Mouse (Mus musculus): Measurements from ENCODE around the gene Tspan18. TPM values are rescaled to one million over a fixed set of nuclear protein-coding genes. Genes with fewer than 3 reads are reported as not detected.

Gene Tspan18
- polyA plus RNA-seq, 1 experiment, result 14.1 TPM

DNA sequence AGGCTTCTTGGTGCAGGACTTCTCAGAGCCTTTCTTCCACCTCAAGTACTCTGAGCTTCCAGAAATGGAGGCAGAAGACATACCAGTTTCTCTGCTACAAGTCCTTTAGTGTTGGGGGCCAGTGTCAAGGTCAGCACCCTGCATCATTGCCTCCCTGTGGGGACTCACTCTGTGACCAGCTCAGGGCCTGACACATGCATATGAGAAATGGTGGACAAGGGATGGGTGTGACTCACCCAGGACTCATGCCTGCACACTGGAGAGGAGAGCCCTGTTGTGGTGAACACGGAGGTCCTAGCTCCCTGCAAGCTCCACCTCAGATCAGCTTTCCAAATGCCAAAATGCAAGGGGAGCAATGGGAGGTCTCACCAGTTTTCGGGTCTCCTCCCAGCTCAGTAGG is 49.7 kb downstream of the Tspan18 start:
- Histone ChIP-seq H3K4me1 (ENCODE audit: control insufficient read depth, insufficient read depth, insufficient read length, low read length) (no peaks in the 10 kb centered on the region), H3K27ac (ENCODE audit: insufficient read depth, low read depth, low read length) (no peak overlapping the region), H3K4me3 (ENCODE audit: low read depth, low read length) (no peak overlapping the region), H3K36me3 (ENCODE audit: control insufficient read depth, insufficient read depth, low read length) (no peaks in the 10 kb centered on the region), H3K27me3 (ENCODE audit: control insufficient read depth, insufficient read depth, low read length) (no peaks in the 10 kb centered on the region)
- WGBS, result 75% methylated on average over 2 of the region's 2 CpGs
- no peak for TF ChIP-seq CTCF (IDR thresholded peaks at IDR 0.05; ENCODE audit: extremely low read depth, insufficient read length, insufficient replicate concordance, low read depth, low read length)
- no peak for TF ChIP-seq POLR2A (IDR thresholded peaks at IDR 0.05; ENCODE audit: low read depth, low read length)

GRCm38 (mm10) chr2:93283481-93284293 is 50.6 kb downstream of the Tspan18 start:
- Histone ChIP-seq H3K27ac (ENCODE audit: insufficient read depth, low read depth, low read length) (no peak overlapping the region), H3K36me3 (ENCODE audit: control insufficient read depth, insufficient read depth, low read length) (no peaks in the 10 kb centered on the region), H3K27me3 (ENCODE audit: control insufficient read depth, insufficient read depth, low read length) (no peaks in the 10 kb centered on the region), H3K4me1 (ENCODE audit: control insufficient read depth, insufficient read depth, insufficient read length, low read length) (no peaks in the 10 kb centered on the region), H3K4me3 (ENCODE audit: low read depth, low read length) (no peak overlapping the region)
- TF ChIP-seq POLR2A (IDR thresholded peaks at IDR 0.05; ENCODE audit: low read depth, low read length) (no peak), CTCF (IDR thresholded peaks at IDR 0.05; ENCODE audit: extremely low read depth, insufficient read length, insufficient replicate concordance, low read depth, low read length) (no peak)
- 77% methylated on average over 7 of the region's 7 CpGs for WGBS

DNA sequence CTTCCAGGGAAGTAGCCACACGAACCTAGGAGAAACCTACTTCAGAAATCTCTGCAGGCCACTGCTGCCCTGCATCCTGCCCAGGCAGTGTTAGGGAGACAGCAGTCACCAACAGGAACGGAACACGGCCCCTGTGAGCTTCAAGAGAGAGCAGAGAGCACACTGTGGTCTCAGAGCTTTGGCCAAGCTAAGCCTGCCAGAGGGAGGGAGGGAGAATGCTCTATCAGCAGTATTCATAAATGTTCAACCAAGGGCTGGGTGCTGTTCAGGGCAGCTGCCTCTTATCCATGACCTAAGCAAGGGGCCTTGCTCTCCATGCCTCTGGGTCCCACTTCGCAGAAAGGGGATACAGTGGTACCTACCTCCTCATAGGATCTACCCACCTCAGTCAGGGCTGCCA is 51.7 kb downstream of the Tspan18 start:
- H3K27ac ChIP-seq (ENCODE audit: insufficient read depth, low read depth, low read length), result no peak overlapping the region
- H3K4me3 ChIP-seq (ENCODE audit: low read depth, low read length), result no peak overlapping the region
- H3K4me1 ChIP-seq (ENCODE audit: control insufficient read depth, insufficient read depth, insufficient read length, low read length), result peaks cover 4% of the 10 kb centered on the region
- no peak for TF ChIP-seq POLR2A (IDR thresholded peaks at IDR 0.05; ENCODE audit: low read depth, low read length)
- TF ChIP-seq CTCF (IDR thresholded peaks at IDR 0.05; ENCODE audit: extremely low read depth, insufficient read length, insufficient replicate concordance, low read depth, low read length), result no peak
- 62% methylated on average over 4 of the region's 4 CpGs for WGBS
- H3K36me3 ChIP-seq (ENCODE audit: control insufficient read depth, insufficient read depth, low read length), result no peaks in the 10 kb centered on the region
- H3K27me3 ChIP-seq (ENCODE audit: control insufficient read depth, insufficient read depth, low read length), result no peaks in the 10 kb centered on the region

DNA sequence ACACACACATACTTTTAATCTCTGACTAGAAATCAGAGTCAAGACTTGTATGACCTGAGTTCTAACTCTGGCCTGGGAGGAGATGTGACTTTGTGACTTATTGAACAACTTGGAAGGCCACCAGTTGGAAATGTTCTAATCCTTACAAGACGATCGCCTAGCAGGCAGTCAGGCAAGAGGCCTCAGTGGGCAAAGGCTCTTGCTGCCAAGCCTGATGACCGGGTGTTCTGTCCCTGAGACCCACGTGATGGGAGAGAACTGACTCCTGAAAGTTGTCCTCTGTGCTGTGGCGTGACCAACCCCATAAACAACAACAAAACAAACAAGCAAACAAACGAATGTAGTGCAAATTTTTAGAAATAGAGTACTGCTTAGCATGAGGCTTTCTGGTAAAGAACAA is 52.8 kb downstream of the Tspan18 start:
- Histone ChIP-seq H3K27ac (ENCODE audit: insufficient read depth, low read depth, low read length) (no peak overlapping the region), H3K4me3 (ENCODE audit: low read depth, low read length) (no peak overlapping the region), H3K4me1 (ENCODE audit: control insufficient read depth, insufficient read depth, insufficient read length, low read length) (peaks cover 5% of the 10 kb centered on the region), H3K27me3 (ENCODE audit: control insufficient read depth, insufficient read depth, low read length) (no peaks in the 10 kb centered on the region), H3K36me3 (ENCODE audit: control insufficient read depth, insufficient read depth, low read length) (no peaks in the 10 kb centered on the region)
- TF ChIP-seq CTCF (IDR thresholded peaks at IDR 0.05; ENCODE audit: extremely low read depth, insufficient read length, insufficient replicate concordance, low read depth, low read length), result no peak
- no peak for TF ChIP-seq POLR2A (IDR thresholded peaks at IDR 0.05; ENCODE audit: low read depth, low read length)
- 71% methylated on average over 6 of the region's 6 CpGs for WGBS

DNA sequence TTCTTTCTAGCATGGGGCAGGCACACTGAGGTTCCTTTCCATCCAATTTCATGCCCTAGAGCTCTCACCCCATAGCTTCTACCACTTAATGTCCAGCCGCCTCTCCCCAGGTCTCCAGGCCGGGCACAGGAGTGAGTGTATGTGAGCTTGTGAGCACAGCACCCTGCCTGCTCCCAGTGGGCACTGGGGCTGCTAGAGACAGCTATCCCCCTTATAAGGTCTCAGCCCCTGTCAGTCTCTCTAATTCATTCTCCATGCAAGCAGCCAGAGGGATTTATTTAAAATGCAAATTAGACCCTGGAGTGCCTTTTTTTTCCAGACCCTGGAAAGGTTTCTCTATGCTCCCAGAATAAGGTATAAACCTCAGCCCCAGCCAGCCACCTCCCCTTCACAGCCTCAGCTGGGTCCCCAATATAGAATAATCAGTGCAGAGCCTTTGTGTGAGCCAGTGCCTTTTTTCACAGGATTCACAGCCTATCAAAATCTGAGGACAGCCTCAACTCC is 54.1 kb downstream of the Tspan18 start:
- peaks cover 5% of the 10 kb centered on the region for H3K4me1 ChIP-seq (ENCODE audit: control insufficient read depth, insufficient read depth, insufficient read length, low read length)

DNA sequence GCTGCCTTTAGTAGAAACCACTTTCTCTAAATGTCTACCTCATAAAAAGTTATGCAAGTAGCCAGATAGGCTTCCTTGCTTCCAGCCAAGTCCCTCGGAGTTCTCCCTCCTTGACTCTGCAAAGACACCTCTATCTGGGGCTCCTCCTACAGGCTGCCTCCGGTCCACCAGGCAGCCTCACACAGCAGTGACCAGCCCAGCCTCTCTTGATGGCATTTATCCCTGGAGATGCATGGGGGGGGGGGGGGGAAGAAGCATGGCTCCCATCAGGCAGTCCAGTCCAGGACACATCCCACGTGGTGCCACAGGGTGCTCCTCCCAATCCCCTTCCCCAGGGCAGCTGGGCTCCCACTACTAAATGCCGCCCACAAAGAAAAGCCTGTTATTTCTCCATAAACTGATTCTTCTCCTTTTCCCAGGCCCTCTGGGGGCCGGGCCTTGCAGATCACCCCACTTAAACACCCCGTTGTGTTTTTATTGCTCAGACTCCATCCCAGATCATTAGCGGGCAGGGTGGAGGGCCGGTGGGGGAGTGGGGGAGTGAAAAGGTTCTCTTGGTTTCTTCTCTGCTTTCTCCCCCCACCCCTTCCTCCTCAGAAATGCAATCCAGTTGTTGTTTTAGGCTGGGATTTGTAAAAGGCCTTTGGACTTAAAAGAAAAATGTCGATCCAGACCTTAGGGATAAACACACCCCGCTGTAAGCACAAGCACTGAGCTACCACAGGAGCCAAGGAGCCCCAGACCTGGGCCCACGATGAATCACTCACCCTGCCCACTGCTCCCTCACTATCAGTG is 55.9 kb downstream of the Tspan18 start:
- Histone ChIP-seq H3K4me3 (ENCODE audit: low read depth, low read length) (no peak overlapping the region), H3K36me3 (ENCODE audit: control insufficient read depth, insufficient read depth, low read length) (no peaks in the 10 kb centered on the region), H3K27me3 (ENCODE audit: control insufficient read depth, insufficient read depth, low read length) (no peaks in the 10 kb centered on the region), H3K4me1 (ENCODE audit: control insufficient read depth, insufficient read depth, insufficient read length, low read length) (peaks cover 5% of the 10 kb centered on the region), H3K27ac (ENCODE audit: insufficient read depth, low read depth, low read length) (peak overlapping the region; percentile 71)
- TF ChIP-seq CTCF (IDR thresholded peaks at IDR 0.05; ENCODE audit: extremely low read depth, insufficient read length, insufficient replicate concordance, low read depth, low read length), result peak; percentile 9; the same call in 1 of the 2 replicates
- TF ChIP-seq POLR2A (IDR thresholded peaks at IDR 0.05; ENCODE audit: low read depth, low read length), result no peak
- 23% methylated on average over 11 of the region's 11 CpGs for WGBS

More for the DNA sequence above, 54.1 kb downstream of the Tspan18 start:
- no peak overlapping the region for H3K27ac ChIP-seq (ENCODE audit: insufficient read depth, low read depth, low read length)
- H3K4me3 ChIP-seq (ENCODE audit: low read depth, low read length), result no peak overlapping the region
- no peaks in the 10 kb centered on the region for H3K36me3 ChIP-seq (ENCODE audit: control insufficient read depth, insufficient read depth, low read length)
- 95% methylated on average over 2 of the region's 2 CpGs for WGBS
- no peaks in the 10 kb centered on the region for H3K27me3 ChIP-seq (ENCODE audit: control insufficient read depth, insufficient read depth, low read length)
- TF ChIP-seq POLR2A (IDR thresholded peaks at IDR 0.05; ENCODE audit: low read depth, low read length) (no peak), CTCF (IDR thresholded peaks at IDR 0.05; ENCODE audit: extremely low read depth, insufficient read length, insufficient replicate concordance, low read depth, low read length) (no peak)

GRCm38 (mm10) chr2:93277486-93277885 is 56.8 kb downstream of the Tspan18 start:
- H3K36me3 ChIP-seq (ENCODE audit: control insufficient read depth, insufficient read depth, low read length), result no peaks in the 10 kb centered on the region
- WGBS, result 58% methylated on average over 4 of the region's 4 CpGs
- H3K4me1 ChIP-seq (ENCODE audit: control insufficient read depth, insufficient read depth, insufficient read length, low read length), result peaks cover 5% of the 10 kb centered on the region
- H3K27me3 ChIP-seq (ENCODE audit: control insufficient read depth, insufficient read depth, low read length), result no peaks in the 10 kb centered on the region
- peak overlapping the region; percentile 71 for H3K27ac ChIP-seq (ENCODE audit: insufficient read depth, low read depth, low read length)
- TF ChIP-seq CTCF (IDR thresholded peaks at IDR 0.05; ENCODE audit: extremely low read depth, insufficient read length, insufficient replicate concordance, low read depth, low read length) (no peak), POLR2A (IDR thresholded peaks at IDR 0.05; ENCODE audit: low read depth, low read length) (no peak)
- no peak overlapping the region for H3K4me3 ChIP-seq (ENCODE audit: low read depth, low read length)
